Mouse (Mus musculus) spleen, embryonic (tissue): ENCODE measurements at regions not wholly inside any gene's neighbourhood (a gene's known extent, or its start where the extent isn't known, plus 50 kb on each side); places are given as distances from the start of the nearest gene placed in this dataset.
"Not testable (repeated sequence)": the region's sequence is repeated elsewhere in the genome, so short reads cannot be mapped to it uniquely, and the experiment has no call there.

Experiments used
- CTCF ChIA-PET: fragments of 350-600 bp; sonication (Branson Sonifier 250); formaldehyde crosslinking; loops from one replicate; lab custom pipeline; 2022; lab: Charles Lee

DNA sequence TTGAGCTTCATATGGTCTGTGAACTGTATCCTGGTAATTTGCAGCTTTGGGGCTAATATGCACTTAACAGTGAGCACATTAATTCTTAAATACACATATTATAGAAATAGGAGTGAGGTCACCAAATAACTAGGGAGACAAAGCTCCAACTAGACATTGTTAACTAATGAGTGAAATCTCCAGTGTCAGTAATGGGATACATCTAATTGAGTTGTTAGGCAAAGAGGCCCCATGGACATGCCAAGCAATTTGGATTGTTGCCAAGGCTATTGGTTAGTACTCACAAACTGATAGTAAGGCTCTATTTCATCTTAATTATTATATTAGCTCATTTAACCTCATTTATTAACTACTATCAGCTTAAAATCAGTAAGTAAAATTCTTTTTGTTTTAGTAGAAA is 698.5 kb downstream of the Triml1 start:
- CTCF ChIA-PET: no interaction called here

GRCm38 (mm10) chr8:42402632-42403031 is 738.7 kb downstream of the Triml1 start:
- CTCF ChIA-PET: no interaction called here

DNA sequence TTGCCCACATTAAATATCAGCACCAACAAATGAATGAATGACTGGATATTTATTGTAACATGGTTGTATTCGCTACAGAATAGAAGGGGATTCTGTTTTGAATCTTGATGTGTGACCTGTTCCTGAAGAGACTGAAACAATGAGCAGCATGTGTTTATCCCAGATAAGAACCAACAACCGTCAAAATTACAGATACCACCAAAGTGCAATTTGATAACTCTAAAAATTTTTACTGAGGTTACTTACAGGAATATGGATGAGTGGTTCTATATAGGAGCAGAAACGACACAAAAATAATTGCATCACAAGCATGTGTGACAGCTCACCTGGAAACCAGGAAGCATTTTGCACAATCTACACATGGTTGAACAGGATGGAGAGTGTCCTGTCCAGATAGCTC is 744.4 kb downstream of the Triml1 start:
- CTCF ChIA-PET: no interaction called here

DNA sequence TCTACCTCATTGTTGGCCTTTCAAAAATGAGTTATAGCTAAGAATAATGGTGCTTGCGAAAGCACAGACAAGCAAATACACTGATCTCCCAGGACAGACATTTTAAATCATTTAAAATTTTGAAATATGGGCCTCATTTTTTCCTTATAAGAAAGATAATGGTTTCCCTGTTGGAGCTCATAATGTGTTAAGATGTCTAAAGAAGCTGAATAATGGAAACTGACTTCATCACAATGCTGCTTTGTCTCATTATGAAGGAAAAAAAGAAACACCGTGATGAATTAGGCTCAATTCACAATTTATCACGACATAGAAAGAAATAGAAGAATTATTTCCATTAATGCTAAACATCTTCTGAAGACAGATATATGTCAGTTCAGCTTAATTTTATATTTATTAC is 752.5 kb downstream of the Triml1 start:
- CTCF ChIA-PET: no interaction called here

DNA sequence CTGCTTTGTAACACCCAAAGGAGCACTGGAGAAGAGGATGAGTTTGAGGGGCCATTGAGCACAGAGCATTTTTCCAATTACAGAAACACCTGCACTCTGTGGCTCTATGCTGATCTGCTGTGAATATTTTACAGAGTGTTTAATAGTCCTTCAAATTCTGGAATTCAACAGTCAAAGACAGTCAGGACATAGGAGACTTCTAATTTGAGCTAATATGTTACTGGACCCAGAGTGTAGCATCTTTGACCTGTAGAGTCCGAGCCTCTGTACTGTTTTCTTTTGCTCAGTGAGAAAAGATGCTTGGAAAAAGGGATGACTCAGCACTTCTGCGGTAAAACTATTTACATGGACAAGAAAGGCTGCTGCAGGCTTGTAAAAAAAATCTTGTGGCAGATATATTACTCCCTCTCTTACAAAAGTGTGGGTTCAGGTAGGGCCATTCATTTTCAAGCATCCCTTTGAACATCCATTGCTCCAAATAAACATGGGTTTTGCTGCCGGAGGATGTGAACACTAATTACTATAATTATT is 793.1 kb downstream of the Triml1 start:
- CTCF ChIA-PET: no interaction called here

DNA sequence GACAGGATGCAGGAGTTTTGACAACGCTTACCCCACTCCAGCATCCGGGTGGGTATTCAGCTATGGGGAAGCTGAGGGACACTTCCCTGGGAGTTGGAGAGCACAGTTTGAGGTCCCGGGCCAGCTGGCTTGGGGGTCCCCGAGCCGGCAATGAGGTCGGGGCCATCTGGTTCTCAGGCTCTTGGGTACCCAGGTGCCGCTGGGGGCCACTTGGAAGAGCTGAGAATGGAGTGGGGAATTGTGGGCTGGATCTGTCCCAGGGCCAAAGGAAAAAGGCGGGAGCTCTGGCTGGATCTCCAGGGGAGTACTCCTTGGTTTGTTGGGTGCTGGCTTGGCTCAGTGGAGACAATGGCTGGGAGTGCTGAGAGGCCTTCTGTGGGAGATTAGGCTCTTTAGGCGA is 806.6 kb downstream of the Triml1 start:
- CTCF ChIA-PET: no interaction called here

DNA sequence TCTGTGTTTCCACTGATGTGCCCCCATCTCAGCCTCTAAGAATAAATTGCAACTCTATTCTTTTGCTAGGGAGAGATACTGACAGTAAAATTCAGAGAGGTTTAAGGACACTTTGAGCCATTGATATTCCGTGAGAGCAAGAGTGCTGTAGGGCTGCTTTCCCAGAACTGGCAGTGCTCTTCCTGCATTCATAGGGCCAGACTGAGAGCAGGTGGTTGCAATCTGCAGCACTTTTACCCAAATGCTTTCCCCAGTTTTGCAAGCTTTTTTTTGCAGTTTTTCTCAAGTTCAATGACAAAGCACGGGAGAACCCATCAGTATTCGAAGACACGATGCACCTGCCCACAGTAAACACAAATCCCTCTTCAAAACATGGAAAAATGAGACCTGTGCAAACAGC is 816.6 kb downstream of the Triml1 start:
- CTCF ChIA-PET: no interaction called here

GRCm38 (mm10) chr8:42322862-42323261 is 818.4 kb downstream of the Triml1 start:
- CTCF ChIA-PET: no interaction called here

- CTCF ChIA-PET: interaction anchor here (0.5 kb wide), 1 partner anchor 106 kb away, joined by 3 read pairs; no protein-coding TSS in a partner anchor
Measured at GRCm38 (mm10) chr8:42311060-42311459, 830.2 kb downstream of the Triml1 start.

GRCm38 (mm10) chr8:42291392-42291791 is 849.9 kb downstream of the Triml1 start:
- CTCF ChIA-PET: no interaction called here

- CTCF ChIA-PET: no interaction called here
Measured at GRCm38 (mm10) chr8:42282011-42282410, 859.3 kb downstream of the Triml1 start.

- CTCF ChIA-PET: no interaction called here
Measured at GRCm38 (mm10) chr8:42253358-42253757, 836.5 kb upstream of the Frg1 start.

GRCm38 (mm10) chr8:42242321-42242720 is 825.4 kb upstream of the Frg1 start:
- CTCF ChIA-PET: not testable (repeated sequence)

DNA sequence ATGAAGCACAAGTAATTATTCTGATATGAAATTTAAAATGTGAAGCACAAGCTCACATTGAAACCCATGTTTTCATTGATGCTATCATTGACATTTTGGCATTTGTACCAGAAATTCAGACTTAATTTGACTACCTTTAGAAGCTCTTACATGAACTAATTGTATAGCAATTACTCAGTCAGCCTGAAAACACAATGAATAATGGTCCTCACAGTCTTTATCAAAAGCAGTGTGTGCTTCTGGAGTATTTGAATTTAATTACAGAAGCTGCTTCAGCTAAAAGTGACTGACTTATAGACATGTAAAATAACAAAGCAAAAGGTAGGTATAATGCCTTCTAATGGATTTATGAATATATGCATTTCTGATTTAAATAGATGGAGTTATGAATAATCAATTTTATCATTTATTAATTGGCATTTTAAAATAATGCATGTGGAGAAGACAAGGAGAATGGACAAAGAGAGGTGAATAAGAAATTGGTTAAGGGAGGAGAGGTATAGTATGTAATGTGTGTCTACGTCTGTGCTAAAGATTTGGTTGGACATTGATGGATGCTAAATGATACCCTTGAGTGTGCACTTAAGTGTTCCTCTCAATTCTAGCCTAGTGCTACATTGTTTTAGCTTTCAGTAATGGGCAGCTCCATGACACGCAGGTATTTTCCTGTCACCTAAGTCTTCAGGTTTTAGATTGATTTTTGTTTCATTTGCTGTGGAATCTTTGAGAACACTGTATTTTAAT is 803.2 kb upstream of the Frg1 start:
- CTCF ChIA-PET: no interaction called here

DNA sequence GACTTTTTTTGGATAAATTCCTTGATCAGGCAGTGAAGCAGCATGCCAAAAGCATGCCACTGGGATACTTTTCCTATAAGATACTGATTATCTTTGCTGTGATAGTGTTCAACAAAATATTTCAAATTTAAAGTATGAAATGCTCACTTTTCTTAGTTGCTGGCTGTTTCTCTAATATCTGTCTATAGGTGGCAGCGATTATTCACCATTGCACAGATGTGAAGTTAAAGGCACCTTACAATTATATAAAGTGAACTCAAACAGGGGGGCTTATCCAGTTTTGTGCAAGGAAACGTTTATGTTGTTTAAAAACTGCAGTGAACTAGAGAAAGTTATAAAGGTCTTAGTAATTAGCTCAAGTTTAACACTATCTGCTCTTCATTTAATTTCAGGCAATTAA is 794.1 kb upstream of the Frg1 start:
- CTCF ChIA-PET: no interaction called here

GRCm38 (mm10) chr8:42209989-42210388 is 793.1 kb upstream of the Frg1 start:
- CTCF ChIA-PET: no interaction called here

- CTCF ChIA-PET: no interaction called here
Measured at GRCm38 (mm10) chr8:42197257-42197656, 780.4 kb upstream of the Frg1 start.

GRCm38 (mm10) chr8:42193902-42194550 is 777.2 kb upstream of the Frg1 start:
- CTCF ChIA-PET: no interaction called here

DNA sequence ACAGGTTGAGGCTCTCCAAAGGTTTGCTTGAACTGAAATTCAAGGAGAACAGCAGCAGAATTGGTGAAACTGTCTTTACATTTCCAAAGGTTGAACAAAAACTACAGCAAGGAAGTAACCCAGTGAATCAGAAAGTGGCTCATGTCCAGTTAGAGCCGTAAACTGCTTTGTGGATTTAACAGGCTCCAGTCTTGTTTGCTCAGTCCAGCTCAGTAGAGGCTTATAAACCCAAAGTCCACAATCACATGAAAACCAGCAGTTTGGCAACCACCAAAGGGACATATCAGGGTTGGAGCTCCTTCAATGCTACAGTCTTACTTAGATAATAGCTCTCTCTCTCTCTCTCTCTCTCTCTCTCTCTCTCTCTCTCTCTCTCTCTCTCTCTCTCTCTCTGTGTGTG is 770.2 kb upstream of the Frg1 start:
- CTCF ChIA-PET: no interaction called here

DNA sequence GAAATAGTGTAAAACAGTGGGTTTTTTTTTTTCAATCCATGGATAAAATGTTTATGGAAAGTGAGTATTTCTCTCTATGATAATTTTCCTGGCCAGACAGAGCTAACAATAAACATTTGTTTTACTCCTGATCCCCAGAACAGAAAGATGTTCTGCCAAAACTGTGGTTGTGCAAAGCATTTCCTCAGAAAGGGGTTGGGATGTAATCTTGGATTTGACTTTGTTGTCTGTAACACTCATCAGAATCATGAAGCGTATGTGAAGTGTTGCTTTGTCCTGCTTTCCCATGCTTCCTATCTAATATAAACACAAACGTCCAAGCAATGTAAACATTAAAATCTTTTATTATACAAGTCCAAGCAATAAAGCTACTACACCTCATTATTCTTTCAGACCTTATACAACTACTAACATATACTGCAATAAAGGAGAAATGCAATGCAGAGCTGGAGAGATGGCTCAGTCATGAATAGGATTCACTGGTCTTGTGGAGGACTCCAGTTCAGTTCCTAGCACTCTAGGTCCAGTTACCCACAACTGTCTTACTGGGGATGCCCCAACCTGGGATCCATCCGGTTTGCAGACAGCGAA is 766.5 kb upstream of the Frg1 start:
- CTCF ChIA-PET: no interaction called here

GRCm38 (mm10) chr8:42162441-42162840 is 745.6 kb upstream of the Frg1 start:
- CTCF ChIA-PET: no interaction called here

DNA sequence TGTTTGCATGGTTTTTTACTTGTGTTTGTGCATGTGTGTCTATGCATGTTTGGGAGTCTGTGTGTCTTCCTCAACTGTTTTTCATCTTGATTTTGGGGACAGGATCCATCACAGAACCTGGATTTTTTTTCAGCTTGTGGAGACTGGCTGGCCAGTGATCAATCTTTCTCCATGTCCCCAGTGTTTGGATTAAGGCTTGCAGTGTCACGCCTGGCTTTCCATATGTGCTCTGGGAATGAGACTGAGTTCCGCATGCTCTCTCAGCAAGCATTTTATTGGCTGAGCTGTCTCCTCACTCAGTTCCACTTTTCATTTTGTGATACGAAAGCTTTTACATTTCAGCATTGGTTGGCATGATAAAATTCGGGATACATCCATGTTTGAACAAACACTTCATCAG is 740.1 kb upstream of the Frg1 start:
- CTCF ChIA-PET: no interaction called here

DNA sequence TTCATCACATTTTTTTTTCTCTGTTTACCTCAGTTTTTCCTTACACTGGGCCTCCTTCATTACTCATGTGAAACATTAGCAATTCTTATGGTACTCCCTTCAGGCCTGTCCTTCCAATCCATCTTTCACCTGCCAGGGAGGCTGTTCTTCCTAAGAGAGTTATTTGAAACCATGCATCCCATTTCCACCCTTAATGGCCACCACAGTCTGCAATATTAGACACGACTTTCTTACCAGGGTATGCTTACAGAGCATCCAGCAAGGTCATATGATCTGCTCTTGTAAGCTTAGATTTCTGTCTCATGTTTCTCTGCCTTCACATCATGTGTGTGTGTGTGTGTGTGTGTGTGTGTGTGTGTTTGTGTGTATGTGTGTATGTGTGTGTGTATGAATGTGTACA is 739.7 kb upstream of the Frg1 start:
- CTCF ChIA-PET: no interaction called here
